Mouse (Mus musculus): ENCODE measurements around the gene Rbm44. TPM values are rescaled to one million over a fixed set of nuclear protein-coding genes. Genes with fewer than 3 reads are reported as not detected.

Rbm44 gene
- polyA plus RNA-seq, 2 experiments, result 0.95 to 1.4 TPM

DNA sequence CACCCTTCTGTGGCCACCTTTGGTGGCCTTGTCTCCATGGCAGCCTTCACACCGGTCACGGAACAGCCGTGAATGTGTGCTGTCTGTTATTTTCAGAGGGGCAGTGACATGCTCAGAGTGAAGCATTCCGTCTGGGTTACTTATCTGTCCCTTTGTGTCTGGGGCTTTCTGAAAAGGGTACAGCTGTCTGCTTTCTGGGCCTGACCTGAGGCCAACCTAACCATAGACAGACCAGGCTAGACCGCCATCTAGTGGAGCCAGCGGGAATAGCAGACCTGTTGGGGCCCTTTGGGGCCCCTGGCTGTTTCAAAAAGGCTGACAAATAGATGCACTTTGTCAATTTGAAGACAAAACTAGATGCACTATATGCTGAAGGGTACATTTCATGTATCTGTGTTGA lies 46.0 kb upstream of the Rbm44 start:
- Histone ChIP-seq H3K4me1 (replicated peaks; ENCODE audit: control insufficient read depth in 2 of 2, insufficient read depth in 2 of 2, low read length in 1 of 2) (peaks cover 0 to 9% of the 10 kb centered on the region in 2 experiments; a peak in 2 of 4 replicates), H3K4me2 (ENCODE audit: low read depth) (no peak overlapping the region)

DNA sequence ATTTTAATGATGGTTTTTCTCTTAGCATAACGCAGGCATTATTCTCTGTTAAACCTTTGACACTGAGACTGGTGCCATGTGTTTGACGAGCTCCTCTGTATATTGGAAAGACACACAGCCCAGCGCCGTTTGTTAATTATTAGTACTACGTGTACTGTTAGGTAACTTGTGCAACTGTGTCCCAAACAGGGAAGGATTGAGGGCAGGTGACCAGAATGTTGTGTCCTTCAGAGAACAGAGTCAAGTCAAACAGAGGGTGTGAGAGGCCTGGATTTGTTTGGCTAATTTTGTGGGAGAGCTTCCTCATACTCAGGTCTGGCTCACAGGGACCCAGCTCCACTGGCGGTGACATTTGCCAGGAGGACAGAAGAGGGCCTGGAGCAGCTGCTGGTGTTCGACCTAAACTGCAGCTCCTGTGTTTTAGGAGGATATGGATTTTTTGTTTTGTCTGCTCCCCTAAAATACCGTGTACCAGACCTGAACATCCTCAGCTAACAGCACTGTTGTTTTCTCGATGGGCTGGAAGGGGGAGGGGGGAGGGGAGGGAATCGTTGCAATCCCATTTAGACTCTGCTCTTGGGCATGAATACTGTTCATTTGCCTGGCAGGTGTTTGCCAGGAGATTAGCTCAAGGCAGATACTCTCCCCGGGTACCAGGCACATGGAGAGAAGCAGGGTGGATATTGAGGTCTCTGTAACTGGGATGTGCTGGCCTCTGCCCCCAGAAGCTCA lies 43.0 kb upstream of the Rbm44 start:
- TF ChIP-seq EP300 (IDR thresholded peaks at IDR 0.05; ENCODE audit: low read depth), result no peak
- TF ChIP-seq CTCF (IDR thresholded peaks at IDR 0.05; ENCODE audit: low read depth), result no peak
- H3K9me3 ChIP-seq (ENCODE audit: control insufficient read depth, low read length), result no peaks in the 10 kb centered on the region
- ATAC-seq (ENCODE audit: insufficient read depth) (peak; percentile 31; the same call in 1 of the 2 replicates), DNase-seq (ENCODE audit: low read depth in 3 of 3, low spot score in 3 of 3) (peak in 1 of 3 experiments; percentile 22)
- no peaks in the 10 kb centered on the region for H3K27me3 ChIP-seq (ENCODE audit: control insufficient read depth, insufficient read depth, low read length)
- no peak overlapping the region for H3K4me2 ChIP-seq (ENCODE audit: low read depth)
- H3K4me3 ChIP-seq (ENCODE audit: insufficient read depth in 1 of 2, low read depth in 2 of 2, low read length in 2 of 2), result no peak overlapping the region
- no peak overlapping the region for H3K27ac ChIP-seq
- no peaks in the 10 kb centered on the region; the same call in 1 of the 2 replicates for H3K36me3 ChIP-seq (replicated peaks; ENCODE audit: control insufficient read depth, insufficient read depth, low read depth)
- H3K4me1 ChIP-seq (replicated peaks; ENCODE audit: control insufficient read depth in 2 of 2, insufficient read depth in 2 of 2, low read length in 1 of 2), result peaks cover 0 to 2% of the 10 kb centered on the region in 2 experiments; a peak in 1 of 4 replicates
- H3K9ac ChIP-seq (replicated peaks), result no peak overlapping the region
- 62% methylated on average over 11 of the region's 11 CpGs for WGBS (ENCODE audit: insufficient replicate concordance)

More for the DNA sequence above, 46.0 kb upstream of the Rbm44 start:
- Histone ChIP-seq H3K27ac (no peak overlapping the region), H3K4me3 (ENCODE audit: insufficient read depth in 1 of 2, low read depth in 2 of 2, low read length in 2 of 2) (no peak overlapping the region), H3K27me3 (ENCODE audit: control insufficient read depth, insufficient read depth, low read length) (no peaks in the 10 kb centered on the region), H3K9ac (replicated peaks) (no peak overlapping the region), H3K36me3 (replicated peaks; ENCODE audit: control insufficient read depth, insufficient read depth, low read depth) (no peaks in the 10 kb centered on the region), H3K9me3 (ENCODE audit: control insufficient read depth, low read length) (no peaks in the 10 kb centered on the region)
- TF ChIP-seq EP300 (IDR thresholded peaks at IDR 0.05; ENCODE audit: low read depth) (no peak), CTCF (IDR thresholded peaks at IDR 0.05; ENCODE audit: low read depth) (peak; percentile 82)
- DNase-seq (ENCODE audit: low read depth in 3 of 3, low spot score in 3 of 3) (peak in 2 of 3 experiments; percentile 27 to 32), ATAC-seq (ENCODE audit: insufficient read depth) (no peak)
- WGBS (ENCODE audit: insufficient replicate concordance), result 19% methylated on average over 6 of the region's 6 CpGs

DNA sequence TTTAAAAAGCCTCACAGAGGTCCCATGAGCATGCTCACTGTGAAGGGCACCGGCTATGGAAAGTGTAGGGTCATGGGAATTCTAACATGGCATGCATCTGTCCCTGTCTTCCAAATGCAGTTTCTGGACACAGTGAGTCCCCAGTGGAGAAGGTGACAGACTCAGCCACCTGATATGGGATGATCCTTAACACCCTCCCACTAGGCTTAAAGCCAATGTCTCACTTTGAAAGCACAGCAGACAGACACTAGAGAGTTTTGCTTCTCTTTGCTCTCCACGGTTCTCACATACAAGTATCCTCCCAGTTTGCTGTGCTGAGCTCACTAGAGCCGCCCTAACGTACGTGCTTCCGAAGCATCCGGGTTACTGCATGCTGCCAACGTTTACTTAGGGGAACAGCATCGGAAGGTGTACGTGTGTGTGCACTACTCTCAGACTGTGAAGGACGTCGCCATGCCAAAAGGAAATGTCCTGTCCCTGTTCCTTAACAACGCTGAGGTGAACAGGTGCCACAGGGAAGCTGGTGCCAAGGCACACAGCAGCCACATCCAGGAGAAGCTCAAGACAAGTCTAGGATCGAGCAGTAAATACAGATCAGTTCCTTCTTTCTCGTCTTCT lies 41.4 kb upstream of the Rbm44 start:
- H3K4me3 ChIP-seq (ENCODE audit: insufficient read depth in 1 of 2, low read depth in 2 of 2, low read length in 2 of 2), result no peak overlapping the region
- H3K4me2 ChIP-seq (ENCODE audit: low read depth), result no peak overlapping the region
- TF ChIP-seq EP300 (IDR thresholded peaks at IDR 0.05; ENCODE audit: low read depth) (no peak), CTCF (IDR thresholded peaks at IDR 0.05; ENCODE audit: low read depth) (no peak)
- H3K27ac ChIP-seq, result no peak overlapping the region
- H3K9me3 ChIP-seq (ENCODE audit: control insufficient read depth, low read length), result no peaks in the 10 kb centered on the region
- ATAC-seq (ENCODE audit: insufficient read depth) (no peak), DNase-seq (ENCODE audit: low read depth in 3 of 3, low spot score in 3 of 3) (no peak)
- no peaks in the 10 kb centered on the region for H3K27me3 ChIP-seq (ENCODE audit: control insufficient read depth, insufficient read depth, low read length)
- 68% methylated on average over 15 of the region's 15 CpGs for WGBS (ENCODE audit: insufficient replicate concordance)
- 0 out of 4 replicates have a peak, but pooled peaks cover 0 to 2% of the 10 kb centered on the region in 2 experiments for H3K4me1 ChIP-seq (replicated peaks; ENCODE audit: control insufficient read depth in 2 of 2, insufficient read depth in 2 of 2, low read length in 1 of 2)
- no peak overlapping the region for H3K9ac ChIP-seq (replicated peaks)
- no peaks in the 10 kb centered on the region; the same call in 1 of the 2 replicates for H3K36me3 ChIP-seq (replicated peaks; ENCODE audit: control insufficient read depth, insufficient read depth, low read depth)

DNA sequence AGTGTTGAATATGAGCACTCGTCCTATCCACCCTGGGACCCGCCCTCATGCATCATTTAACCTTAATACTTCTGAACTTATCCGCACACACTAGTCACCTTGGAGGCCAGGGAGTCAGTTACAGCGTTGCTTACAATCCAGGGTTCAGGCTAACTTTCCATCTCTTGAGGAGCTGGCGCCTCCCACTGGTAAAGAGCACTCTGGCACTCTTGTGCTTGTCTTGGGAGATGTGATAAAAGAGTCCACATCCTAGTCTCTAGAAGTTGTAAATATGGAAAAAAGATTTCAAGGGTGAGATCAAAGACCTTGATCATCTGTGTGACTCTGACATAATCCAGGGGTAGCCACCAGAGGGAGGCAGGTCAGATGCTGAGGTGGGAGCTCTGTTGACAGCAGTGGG lies 37.3 kb upstream of the Rbm44 start:
- DNase-seq (ENCODE audit: low read depth in 3 of 3, low spot score in 3 of 3), result no peak
- H3K9me3 ChIP-seq (ENCODE audit: control insufficient read depth, low read length), result no peaks in the 10 kb centered on the region
- 61% methylated on average over 5 of the region's 5 CpGs for WGBS (ENCODE audit: insufficient replicate concordance)
- TF ChIP-seq CTCF (IDR thresholded peaks at IDR 0.05; ENCODE audit: low read depth), result peak; percentile 33
- TF ChIP-seq EP300 (IDR thresholded peaks at IDR 0.05; ENCODE audit: low read depth), result no peak
- H3K4me2 ChIP-seq (ENCODE audit: low read depth), result no peak overlapping the region
- no peaks in the 10 kb centered on the region for H3K4me1 ChIP-seq (replicated peaks; ENCODE audit: control insufficient read depth in 2 of 2, insufficient read depth in 2 of 2, low read length in 1 of 2)
- H3K4me3 ChIP-seq (ENCODE audit: insufficient read depth in 1 of 2, low read depth in 2 of 2, low read length in 2 of 2), result no peak overlapping the region
- no peaks in the 10 kb centered on the region for H3K27me3 ChIP-seq (ENCODE audit: control insufficient read depth, insufficient read depth, low read length)
- no peaks in the 10 kb centered on the region; the same call in 1 of the 2 replicates for H3K36me3 ChIP-seq (replicated peaks; ENCODE audit: control insufficient read depth, insufficient read depth, low read depth)
- H3K27ac ChIP-seq, result no peak overlapping the region
- no peak overlapping the region for H3K9ac ChIP-seq (replicated peaks)
- ATAC-seq (ENCODE audit: insufficient read depth), result no peak

DNA sequence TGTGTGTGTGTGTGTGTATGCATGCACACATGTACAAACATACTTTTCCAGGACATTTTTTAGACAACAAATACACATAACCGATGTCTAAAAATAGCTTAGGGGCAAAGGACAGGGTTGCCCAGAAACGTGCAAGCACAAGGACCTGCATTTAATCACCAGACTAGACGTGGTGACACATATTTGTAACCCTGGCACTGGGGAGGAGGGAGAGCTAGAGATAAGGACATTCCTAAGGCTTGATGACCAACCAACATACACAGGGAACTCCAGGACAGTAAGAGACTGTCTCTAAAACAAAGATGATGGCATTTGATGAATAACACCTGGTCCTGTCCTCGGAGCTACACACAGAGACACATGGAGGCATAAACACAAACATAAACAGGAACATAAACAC lies 35.6 kb upstream of the Rbm44 start:
- Histone ChIP-seq H3K36me3 (replicated peaks; ENCODE audit: control insufficient read depth, insufficient read depth, low read depth) (no peaks in the 10 kb centered on the region; the same call in none of the 2 replicates), H3K4me2 (ENCODE audit: low read depth) (no peak overlapping the region), H3K4me1 (replicated peaks; ENCODE audit: control insufficient read depth in 2 of 2, insufficient read depth in 2 of 2, low read length in 1 of 2) (no peaks in the 10 kb centered on the region), H3K27ac (no peak overlapping the region), H3K27me3 (ENCODE audit: control insufficient read depth, insufficient read depth, low read length) (no peaks in the 10 kb centered on the region), H3K9me3 (ENCODE audit: control insufficient read depth, low read length) (no peaks in the 10 kb centered on the region), H3K4me3 (ENCODE audit: insufficient read depth in 1 of 2, low read depth in 2 of 2, low read length in 2 of 2) (no peak overlapping the region), H3K9ac (replicated peaks) (no peak overlapping the region)
- TF ChIP-seq EP300 (IDR thresholded peaks at IDR 0.05; ENCODE audit: low read depth) (no peak), CTCF (IDR thresholded peaks at IDR 0.05; ENCODE audit: low read depth) (no peak)
- WGBS (ENCODE audit: insufficient replicate concordance), result 45% methylated on average over 4 of the region's 4 CpGs
- DNase-seq (ENCODE audit: low read depth in 3 of 3, low spot score in 3 of 3), result no peak
- no peak for ATAC-seq (ENCODE audit: insufficient read depth)

Measured in liver, embryonic 14.5 days (tissue).